Mouse (Mus musculus): Measurements from ENCODE around the gene Gabrp. TPM values are rescaled to one million over a fixed set of nuclear protein-coding genes. Genes with fewer than 3 reads are reported as not detected.

Gabrp gene
- total RNA-seq (2021): not detected
- long read RNA-seq, experiment 1: 0 reads
- long read RNA-seq, experiment 2: 0 reads

- DNase-seq (ENCODE audit: low spot score): no peak
Observed at GRCm38 (mm10) chr11:33578859-33579258, at the start of gene Gabrp. TSS of gene Gabrp (minus strand) at chr11:33578959.

DNA sequence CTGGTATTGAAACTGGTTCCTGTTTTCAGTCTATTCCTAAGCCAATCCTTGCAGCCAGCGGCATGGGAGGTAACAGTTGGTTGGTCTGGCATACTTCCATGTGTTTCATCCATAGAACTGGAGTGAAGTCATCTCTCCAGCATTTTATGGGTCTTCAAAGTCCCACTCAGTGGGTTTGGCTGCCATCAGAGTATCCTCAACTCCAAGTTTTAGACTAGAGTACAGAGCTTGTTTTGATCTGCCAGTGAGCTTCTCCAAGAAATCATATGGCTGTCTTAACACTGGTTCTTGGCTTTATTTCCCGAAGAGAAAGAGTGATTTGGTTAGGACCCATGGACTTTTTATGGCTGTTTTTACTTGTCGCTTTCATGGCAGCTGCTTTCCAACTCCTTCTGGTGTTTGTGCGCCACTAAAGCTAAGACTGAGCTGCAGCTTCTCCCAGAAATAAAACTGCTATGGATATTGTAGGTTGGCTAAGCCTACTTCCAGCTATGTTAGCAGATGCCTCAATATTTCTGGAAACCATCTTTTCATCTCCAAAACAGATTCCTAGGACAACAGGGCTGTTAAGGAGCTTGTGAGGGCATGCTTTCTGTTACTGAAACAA is 48.5 kb upstream of the Gabrp start:
- DNase-seq (ENCODE audit: low spot score): no peak

DNA sequence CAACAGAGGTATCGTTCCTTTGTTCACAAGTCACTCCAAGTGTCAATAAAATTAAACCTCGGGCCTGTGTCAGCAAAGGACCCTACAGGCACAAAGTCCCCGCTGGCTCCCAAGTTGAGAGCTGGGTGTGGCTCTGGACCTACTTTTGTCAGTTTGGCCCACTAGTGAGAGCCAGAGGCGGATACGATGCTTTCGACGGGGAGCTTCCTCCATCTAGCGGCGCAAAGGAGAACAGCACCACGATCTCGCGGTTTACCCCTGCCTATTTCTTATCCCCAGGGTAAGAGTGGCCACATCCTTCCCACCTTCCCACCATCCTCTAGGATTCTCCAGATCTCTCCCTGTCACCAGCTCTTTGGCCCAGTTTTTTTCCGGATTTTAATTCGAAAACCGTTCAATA is 35.5 kb upstream of the Gabrp start:
- peak; percentile 49 for DNase-seq (ENCODE audit: low spot score)

DNA sequence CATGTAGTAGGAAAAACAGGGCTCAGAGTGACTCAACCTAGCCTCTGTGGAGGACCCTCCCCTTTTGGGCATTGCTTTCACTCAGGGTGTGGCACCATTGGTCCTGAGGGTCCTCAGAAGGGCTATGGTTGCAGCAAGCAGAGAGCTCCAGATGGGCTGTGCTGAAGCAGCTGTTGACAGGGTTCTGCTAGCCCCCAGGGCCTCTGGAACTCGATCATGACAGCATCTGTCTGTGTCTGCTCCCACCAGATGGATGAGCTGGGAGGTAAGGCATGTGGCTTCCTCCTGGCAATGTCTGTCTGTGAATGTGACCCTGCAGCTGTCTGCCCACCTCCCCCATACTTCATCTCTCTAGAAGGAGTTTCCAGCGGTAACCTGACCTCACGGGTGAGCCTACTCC is 29.0 kb upstream of the Gabrp start:
- DNase-seq (ENCODE audit: low spot score): no peak

- DNase-seq (ENCODE audit: low spot score): no peak
Observed at GRCm38 (mm10) chr11:33603174-33603573, 24.4 kb upstream of the Gabrp start.

GRCm38 (mm10) chr11:33598986-33599385 is 20.2 kb upstream of the Gabrp start, which contains the start of gene D130052B06Rik:
TSS of gene D130052B06Rik (plus strand) at chr11:33599302.
- DNase-seq (ENCODE audit: low spot score): no peak

DNA sequence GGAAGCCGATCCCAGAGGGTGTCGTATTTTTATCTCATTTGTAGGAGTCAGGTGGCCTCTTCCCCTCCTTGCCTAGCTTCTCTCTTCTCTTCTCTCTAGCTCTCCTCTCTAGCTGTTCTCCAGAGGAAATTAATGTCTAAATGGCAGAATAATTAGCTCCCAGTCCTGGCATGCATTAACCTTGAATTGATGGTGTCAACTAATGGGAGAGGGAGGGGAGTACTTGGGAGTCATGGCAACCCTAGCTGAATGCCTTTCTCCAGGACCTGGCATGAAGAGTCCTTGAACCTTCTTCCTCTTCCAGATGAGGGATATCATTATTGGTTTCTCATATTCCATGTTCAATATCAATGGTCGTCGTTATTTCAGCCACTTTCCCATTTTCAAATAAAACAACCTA is 17.9 kb upstream of the Gabrp start:
- no peak for DNase-seq (ENCODE audit: low spot score)

GRCm38 (mm10) chr11:33592826-33593225 is 14.1 kb upstream of the Gabrp start:
- no peak for DNase-seq (ENCODE audit: low spot score)

DNA sequence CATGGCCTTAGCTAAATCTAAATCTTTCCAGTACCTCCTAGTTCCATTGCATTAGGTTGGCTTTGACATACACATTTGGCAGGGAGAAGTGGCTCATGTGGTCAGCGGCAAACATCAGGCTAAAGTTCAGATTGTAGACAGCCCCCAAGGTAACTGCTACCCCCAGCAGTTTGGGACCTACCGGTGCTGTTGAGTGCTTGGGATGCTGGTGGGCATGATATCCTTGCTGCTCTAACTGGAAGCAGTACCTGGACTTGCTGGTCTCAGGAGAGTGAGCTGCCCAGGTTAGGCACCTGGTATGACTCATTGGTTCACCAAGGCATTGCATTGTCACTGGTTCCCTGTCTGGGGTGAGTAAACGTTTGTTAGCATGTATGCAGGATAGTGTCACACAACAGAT is 12.0 kb upstream of the Gabrp start:
- no peak for DNase-seq (ENCODE audit: low spot score)

GRCm38 (mm10) chr11:33586614-33587013 is 7.9 kb upstream of the Gabrp start:
- no peak for DNase-seq (ENCODE audit: low spot score)

DNA sequence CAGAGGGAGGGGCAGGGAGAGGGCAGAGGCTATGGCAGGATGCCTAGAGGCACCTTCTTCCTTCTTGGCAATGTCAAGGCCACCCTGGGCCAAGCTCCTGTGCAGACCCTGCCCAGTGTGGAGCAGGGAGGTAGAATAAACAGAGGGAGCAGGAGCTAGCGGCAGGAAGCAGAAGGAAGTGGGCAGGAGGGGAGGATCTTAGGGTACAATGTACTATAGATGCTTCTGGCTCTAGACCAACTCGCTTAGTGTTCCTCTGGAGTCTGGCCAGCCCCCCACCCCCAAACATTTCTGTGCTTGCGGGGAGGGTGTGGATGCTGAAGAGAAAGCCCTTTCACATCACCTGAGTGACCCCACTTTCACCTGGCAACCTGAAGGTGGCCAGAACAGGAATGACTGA is 862 bp upstream of the Gabrp start:
- DNase-seq (ENCODE audit: low spot score): no peak

DNA sequence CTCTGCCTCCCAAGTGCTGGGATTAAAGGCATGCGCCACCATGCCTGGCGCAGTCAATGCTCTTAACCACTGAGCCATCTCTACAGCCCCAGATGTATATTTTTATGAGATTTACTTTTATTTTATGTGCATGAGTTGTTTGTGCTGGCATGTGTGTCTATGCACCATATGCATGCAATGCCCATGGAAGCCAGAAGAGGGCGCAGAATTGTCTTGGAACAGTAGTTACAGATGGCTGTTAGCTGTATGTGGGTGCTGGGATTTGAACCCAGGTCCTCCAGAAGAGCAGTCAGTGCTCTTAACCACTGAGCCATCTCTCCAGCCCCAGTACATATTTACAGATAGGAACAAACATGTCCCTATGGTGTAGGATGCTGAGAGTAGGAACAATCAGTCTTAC is 3.8 kb downstream of the Gabrp start:
- no peak for DNase-seq (ENCODE audit: low spot score)

GRCm38 (mm10) chr11:33570413-33570812 is 8.3 kb downstream of the Gabrp start:
- no peak for DNase-seq (ENCODE audit: low spot score)

- DNase-seq (ENCODE audit: low spot score): no peak
Observed at GRCm38 (mm10) chr11:33563921-33564320, 14.8 kb downstream of the Gabrp start.

GRCm38 (mm10) chr11:33554123-33554522 is 24.6 kb downstream of the Gabrp start:
- no peak for DNase-seq (ENCODE audit: low spot score)

GRCm38 (mm10) chr11:33550861-33551560 is 27.7 kb downstream of the Gabrp start:
- no peak for DNase-seq (ENCODE audit: low spot score)

GRCm38 (mm10) chr11:33547386-33547785 is 31.4 kb downstream of the Gabrp start:
- DNase-seq (ENCODE audit: low spot score): no peak

GRCm38 (mm10) chr11:33544945-33545344 is 33.8 kb downstream of the Gabrp start:
- no peak for DNase-seq (ENCODE audit: low spot score)

DNA sequence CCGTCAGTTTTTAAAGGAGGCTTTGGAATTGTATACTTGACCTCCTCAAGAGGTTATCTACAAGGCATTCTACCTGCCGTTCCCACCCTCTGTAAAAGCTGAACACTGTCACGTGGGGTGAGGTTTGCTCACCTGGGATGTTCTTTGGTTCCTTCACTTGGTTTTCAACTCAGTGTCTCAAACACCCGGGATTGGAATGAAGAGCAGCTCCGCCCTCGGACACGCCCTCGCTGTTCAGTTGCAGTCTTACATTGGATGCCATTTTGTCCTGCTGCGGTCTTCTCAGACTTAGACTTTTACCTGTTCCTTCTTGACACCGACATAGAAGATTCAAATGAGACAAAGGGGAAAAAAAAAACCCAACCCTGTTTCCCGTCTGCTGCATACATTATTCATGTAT is 34.6 kb downstream of the Gabrp start:
- no peak for DNase-seq (ENCODE audit: low spot score)

DNA sequence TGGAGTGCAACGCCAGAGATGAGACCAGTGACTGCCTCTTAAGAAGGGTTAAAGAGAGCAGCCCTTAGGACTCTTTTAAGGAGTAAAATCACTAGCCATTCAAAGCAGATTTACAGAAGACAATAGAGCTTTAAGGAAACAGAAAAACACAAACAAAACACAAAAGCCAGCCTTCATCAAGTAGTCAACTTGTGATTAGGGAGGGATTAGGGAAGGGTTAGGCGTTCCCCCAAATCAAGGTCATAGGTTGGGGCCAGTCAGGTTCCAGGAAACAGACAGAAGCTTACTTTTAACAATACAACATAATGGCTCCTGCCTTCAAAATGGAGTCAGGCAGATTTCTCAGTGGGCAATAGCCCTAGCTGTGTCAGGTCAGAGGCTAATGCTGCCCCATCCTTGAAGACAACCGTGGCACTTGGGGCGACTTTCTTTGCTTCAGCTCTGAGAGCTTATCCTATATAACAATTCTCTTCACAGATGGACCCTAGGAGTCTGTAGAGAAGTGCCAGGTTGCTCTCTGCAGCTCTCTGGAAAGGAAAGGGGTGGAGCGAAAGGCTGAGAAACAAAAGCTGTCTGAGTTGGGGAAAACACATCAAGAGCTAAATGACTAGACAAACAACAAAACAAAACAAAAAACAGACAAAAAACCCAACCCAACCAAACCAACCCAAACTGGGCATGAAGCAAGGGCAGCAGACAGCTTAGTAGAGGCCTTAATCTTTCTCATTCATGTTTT is 41.2 kb downstream of the Gabrp start:
- no peak for DNase-seq (ENCODE audit: low spot score)

DNA sequence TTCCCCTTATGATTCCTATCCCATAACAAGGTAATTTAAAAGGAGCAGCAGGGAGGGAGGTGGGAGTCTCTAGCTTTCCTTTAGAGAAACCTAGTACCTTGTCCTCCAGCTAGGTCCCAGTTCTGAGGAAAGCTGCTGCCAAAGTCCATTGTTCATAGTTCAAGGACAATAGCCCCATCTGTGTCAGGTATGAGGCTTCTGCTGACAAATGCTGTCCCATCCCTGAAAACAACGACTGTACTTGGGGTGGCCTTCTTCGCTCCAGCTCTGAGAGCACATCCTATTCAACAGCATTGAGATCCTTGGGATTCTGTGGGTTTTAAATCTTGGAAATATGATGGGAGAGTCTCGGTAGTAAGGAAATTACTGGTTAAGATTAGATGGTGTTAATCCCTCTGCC is 42.1 kb downstream of the Gabrp start:
- DNase-seq (ENCODE audit: low spot score): no peak

DNA sequence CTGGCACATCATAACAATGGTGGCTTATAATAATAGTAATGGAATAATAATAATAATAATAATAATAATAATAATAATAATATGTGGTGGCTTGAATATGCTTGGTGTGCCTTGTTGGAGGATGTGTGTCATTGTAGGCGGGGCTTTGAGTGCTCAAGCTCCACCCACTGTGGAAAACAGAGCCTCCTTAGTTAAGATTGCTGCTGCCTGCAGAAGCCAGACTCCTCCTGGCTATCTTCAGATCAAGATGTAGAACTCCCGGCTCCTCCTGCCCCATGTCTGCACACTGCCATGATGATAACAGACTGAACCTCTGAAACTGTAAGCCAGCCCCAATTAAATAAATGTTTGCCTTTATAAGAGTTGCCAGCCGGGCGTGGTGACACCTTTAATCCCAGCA is 44.2 kb downstream of the Gabrp start:
- DNase-seq (ENCODE audit: low spot score): no peak

- DNase-seq (ENCODE audit: low spot score): no peak
Observed at GRCm38 (mm10) chr11:33533577-33533976, 45.2 kb downstream of the Gabrp start.

Data from gastrocnemius, adult 18-20 months (tissue).